Mouse (Mus musculus): ENCODE results near the gene Top1.

- TF ChIP-seq CTCF (conservative IDR thresholded peaks at IDR 0.05 in 1 of 2, IDR thresholded peaks at IDR 0.05 in 1 of 2; ENCODE audit: low read depth in 2 of 2, low read length in 2 of 2) (no peak), ETS1 (conservative IDR thresholded peaks at IDR 0.05; ENCODE audit: low read depth, low read length) (no peak), CHD2 (IDR thresholded peaks at IDR 0.05; ENCODE audit: low read length) (no peak), MAZ (IDR thresholded peaks at IDR 0.05; ENCODE audit: low read depth, low read length) (no peak), HCFC1 (IDR thresholded peaks at IDR 0.05; ENCODE audit: low read depth, low read length) (no peak), POLR2A (IDR thresholded peaks at IDR 0.05; ENCODE audit: low read depth, low read length) (no peak), RCOR1 (conservative IDR thresholded peaks at IDR 0.05; ENCODE audit: low read depth, low read length) (no peak)
These were observed 119.4 kb downstream of the Top1 start for GRCm38 (mm10) chr2:160765096-160765495.

Data from CH12.LX (cell line).